Mouse (Mus musculus): Measurements from ENCODE around the gene Pygm.

GRCm38 (mm10) chr19:6346661-6347060, 37.5 kb upstream of the Pygm start:
- TF ChIP-seq POLR2A (IDR thresholded peaks at IDR 0.05; ENCODE audit: borderline replicate concordance, extremely low read depth, insufficient read depth, insufficient read length, poor library complexity, severe bottlenecking) (no peak), CTCF (IDR thresholded peaks at IDR 0.05; ENCODE audit: borderline replicate concordance, extremely low read depth, insufficient read depth, insufficient read length) (no peak)

Data from brain, embryonic 14.5 days (tissue).